Mouse (Mus musculus) heart, adult 11 months (tissue): ENCODE measurements around the gene Serpina1b.
"Not testable (repeated sequence)": the region's sequence is repeated elsewhere in the genome, so short reads cannot be mapped to it uniquely, and the experiment has no call there.

Source experiments
- DNase-seq: peaks from one replicate; pipeline ENCODE4 v3.0.0; 2022

Serpina1b gene

GRCm38 (mm10) chr12:103830273-103830672 is at the start of gene Serpina1b:
Gene Serpina1b (minus strand): TSS chr12:103830373.
- peak; percentile 13 for DNase-seq

- not testable (repeated sequence) for DNase-seq
These were observed 36.7 kb upstream of the Serpina1b start for GRCm38 (mm10) chr12:103866873-103867272.

DNA sequence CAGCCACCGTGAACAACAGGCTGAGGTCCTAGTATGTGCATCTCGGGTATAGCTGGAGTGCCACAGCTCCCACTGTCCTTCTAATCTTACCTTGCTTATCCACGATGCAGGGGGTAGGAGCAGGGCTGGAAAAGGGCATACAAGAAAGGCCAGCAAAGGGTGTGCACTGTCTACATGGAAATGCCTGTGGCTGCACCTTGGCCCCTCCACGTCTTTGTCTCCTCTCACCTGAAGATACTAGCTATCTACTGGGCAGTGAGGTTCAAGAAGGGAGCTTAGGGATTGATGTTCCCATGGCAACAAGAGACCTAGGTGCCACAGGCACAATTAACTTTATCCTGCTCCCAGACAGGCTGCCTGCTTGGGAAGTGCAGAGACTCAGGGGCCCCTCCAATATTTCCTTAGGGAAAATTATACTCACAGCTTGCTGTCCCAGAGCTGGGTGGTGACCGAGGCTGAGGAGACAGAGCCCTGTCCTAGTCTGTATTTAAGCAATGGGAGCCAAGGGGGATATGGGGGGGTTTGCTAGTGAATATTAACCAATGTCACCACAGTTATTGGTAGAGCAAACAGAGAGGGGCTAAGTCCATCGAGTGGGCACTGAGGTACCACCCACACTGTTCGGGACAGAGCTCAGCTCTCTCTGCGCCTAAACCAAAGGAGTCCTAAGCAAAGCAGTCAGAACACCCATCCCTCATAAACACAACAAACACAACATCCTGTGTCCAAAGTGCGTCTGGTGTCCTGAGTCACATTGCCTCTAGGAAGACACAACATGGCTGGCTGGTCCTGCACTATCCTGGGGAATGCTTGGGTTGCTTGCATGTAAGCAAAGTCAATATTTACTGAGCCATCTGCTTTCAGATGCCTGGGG is 33.2 kb upstream of the Serpina1b start, which contains the start of gene Serpina1a:
Gene Serpina1a, minus strand, starts transcription at position 462 of the 874 bp plus-strand sequence.
- DNase-seq: not testable (repeated sequence)

- peak; percentile 90 for DNase-seq
These were observed 30.8 kb upstream of the Serpina1b start for GRCm38 (mm10) chr12:103860976-103861375.

DNA sequence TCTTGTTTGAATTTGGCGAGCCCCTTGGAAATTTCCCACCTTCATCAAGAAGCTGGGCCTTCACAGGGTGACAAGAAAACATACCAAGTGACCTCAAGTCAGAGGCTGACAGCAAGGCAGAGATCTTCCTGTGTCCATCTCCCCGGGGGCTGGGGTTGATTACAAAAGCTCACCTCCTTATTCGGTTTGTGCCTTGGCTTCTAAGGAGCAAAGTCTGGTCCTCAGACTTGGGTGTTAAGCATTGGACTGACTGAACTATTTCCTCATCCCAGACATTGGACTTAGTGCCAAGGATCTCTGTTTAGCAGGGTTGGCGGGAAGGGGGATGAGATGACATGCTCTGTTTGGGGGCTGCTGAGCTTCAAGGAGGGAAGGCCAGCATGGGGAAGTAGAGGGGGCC is 30.4 kb upstream of the Serpina1b start:
- peak; percentile 74 for DNase-seq

DNA sequence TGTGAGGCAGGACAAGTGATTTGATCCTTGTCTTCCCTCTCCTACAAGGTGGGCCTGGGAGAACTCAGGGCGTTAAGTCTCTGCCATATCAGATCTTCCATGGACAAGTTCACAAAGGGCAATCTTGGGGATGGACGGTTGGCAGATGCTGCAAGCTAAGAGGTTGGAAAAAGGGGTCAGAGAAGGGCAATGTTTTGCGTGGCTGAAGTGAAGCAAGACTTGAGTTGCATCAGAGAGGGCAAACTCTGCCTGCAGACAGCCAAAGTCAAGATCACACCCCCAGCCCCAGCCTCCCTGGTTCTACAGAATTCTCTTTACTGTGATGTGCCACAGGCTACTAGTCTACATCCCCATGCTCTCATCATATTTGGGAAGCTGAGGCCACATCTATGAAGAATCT is 29.4 kb upstream of the Serpina1b start:
- DNase-seq: peak; percentile 63

GRCm38 (mm10) chr12:103853032-103853431 is 22.9 kb upstream of the Serpina1b start:
- DNase-seq: peak; percentile 72

DNA sequence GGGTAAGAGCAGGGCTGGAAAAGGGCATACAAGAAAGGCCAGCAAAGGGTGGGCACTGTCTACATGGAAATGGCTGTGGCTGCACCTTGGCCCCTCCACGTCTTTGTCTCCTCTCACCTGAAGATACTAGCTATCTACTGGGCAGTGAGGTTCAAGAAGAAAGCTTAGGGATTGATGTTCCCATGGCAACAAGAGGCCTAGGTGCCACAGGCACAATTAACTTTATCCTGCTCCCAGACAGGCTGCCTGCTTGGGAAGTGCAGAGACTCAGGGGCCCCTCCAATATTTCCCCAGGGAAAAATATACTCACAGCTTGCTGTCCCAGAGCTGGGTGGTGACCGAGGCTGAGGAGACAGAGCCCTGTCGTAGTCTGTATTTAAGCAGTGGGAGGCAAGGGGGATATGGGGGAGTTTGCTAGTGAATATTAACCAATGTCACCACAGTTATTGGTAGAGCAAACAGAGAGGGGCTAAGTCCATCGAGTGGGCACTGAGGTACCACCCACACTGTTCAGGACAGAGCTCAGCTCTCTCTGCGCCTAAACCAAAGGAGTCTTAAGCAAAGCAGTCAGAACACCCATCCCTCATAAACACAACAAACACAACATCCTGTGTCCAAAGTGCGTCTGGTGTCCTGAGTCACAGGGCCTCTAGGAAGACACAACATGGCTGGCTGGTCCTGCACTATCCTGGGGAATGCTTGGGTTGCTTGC is 2.4 kb downstream of the Serpina1b start:
- DNase-seq: peak; percentile 48

GRCm38 (mm10) chr12:103823826-103824225 is 6.3 kb downstream of the Serpina1b start:
- peak; percentile 81 for DNase-seq

DNA sequence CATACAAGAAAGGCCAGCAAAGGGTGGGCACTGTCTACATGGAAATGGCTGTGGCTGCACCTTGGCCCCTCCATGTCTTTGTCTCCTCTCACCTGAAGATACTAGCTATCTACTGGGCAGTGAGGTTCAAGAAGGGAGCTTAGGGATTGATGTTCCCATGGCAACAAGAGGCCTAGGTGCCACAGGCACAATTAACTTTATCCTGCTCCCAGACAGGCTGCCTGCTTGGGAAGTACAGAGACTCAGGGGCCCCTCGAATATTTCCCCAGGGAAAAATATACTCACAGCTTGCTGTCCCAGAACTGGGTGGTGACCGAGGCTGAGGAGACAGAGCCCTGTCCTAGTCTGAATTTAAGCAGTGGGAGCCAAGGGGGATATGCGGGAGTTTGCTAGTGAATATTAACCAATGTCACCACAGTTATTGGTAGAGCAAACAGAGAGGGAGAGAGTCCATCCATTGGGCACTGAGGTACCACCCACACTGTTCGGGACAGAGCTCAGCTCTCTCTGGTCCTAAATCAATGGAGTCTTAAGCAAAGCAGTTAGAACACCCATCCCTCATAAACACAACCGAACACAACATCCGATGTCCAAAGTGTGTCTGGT is 56.8 kb downstream of the Serpina1b start, which contains the start of gene Serpina1d:
Gene Serpina1d, minus strand, starts transcription at position 347 of the 606 bp plus-strand sequence.
- not testable (repeated sequence) for DNase-seq

DNA sequence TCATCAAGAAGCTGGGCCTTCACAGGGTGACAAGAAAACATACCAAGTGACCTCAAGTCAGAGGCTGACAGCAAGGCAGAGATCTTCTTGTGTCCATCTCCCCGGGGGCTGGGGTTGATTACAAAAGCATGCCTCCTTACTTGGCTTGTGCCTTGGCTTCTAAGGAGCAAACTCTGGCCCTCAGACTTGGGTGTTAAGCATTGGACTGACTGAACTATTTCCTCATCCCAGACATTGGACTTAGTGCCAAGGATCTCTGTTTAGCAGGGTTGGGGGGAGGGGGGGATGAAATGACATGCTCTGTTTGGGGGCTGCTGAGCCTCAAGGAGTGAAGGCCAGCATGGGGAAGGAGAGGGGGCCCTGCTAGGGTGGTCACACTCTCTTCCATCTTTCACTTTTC is 59.6 kb downstream of the Serpina1b start:
- DNase-seq: not testable (repeated sequence)

- DNase-seq: not testable (repeated sequence)
These were observed 67.1 kb downstream of the Serpina1b start for GRCm38 (mm10) chr12:103763083-103763482.

DNA sequence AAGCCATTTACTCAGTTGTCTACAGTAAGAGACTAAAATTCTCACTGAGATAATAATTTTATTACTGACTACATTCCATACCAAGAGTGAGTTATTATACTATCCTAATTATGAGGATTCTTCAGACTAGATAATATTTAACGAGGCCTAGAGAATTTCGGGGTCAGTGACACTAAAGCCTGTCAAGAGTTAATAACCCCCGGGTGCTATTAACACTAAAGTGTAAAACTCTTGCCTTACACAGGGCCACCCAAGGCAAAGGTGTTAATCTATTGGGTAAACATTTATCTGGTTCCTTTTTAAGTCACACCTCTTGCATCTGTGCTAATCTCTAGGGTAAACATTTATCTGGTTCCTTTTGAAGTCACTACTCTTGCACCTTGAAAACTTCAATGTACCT is 69.9 kb downstream of the Serpina1b start:
- not testable (repeated sequence) for DNase-seq

DNA sequence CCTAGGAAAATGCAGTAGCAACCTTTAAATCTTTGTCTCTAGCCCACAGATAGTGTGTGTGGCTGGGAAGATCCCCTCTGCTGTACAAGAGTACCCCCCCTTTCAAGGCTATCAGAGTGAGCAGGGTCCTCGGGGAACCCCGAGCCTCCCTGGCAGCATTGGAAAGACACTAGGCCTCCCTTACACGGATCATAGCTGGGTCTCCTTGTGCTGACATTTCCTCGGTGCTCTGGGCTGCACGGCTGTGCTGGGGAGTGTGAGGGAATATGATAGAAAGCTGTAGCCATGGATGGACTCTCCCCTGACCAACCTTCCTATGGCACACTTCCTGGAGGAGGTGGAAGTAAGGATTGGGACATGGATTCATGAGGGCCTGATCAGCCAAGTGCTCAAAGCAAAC is 84.2 kb downstream of the Serpina1b start:
- DNase-seq: peak; percentile 80

GRCm38 (mm10) chr12:103737791-103738580 is 92.2 kb downstream of the Serpina1b start:
- peak; percentile 73 for DNase-seq

DNA sequence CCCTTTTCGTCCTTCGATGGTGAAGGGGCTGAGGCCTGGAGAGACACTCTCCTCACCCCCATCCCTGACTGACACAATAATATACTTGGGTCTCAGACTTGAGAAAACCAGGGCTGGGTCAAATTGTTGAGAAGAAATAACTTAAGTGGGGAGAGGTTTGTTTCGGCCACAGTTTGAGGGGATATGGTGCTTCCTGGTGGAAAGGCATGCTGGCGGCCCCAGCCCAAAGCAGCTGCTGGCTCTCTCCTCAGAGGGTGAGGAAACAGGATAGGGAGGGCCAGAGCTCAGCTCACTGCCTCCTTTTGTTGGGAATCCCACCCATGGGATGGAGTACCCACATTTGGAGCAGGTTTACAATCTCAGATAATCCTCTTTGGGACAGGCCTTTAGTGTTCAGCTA is 94.6 kb downstream of the Serpina1b start:
- peak; percentile 90 for DNase-seq

DNA sequence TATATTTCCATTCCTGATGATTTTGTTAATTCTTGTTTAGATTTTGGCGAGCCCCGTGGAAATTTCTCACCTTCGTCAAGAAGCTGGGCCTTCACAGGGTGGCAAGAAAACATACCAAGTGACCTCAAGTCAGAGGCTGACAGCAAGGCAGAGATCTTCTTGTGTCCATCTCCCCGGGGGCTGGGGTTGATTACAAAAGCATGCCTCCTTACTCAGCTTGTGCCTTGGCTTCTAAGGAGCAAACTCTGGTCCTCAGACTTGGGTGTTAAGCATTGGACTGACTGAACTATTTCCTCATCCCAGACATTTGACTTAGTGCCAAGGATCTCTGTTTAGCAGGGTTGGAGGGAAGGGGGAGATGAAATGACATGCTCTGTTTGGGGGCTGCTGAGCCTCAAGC is 95.1 kb downstream of the Serpina1b start:
- DNase-seq: peak; percentile 90

- no peak for DNase-seq
These were observed 118.6 kb downstream of the Serpina1b start for GRCm38 (mm10) chr12:103711537-103711936.

- DNase-seq: no peak
These were observed 119.8 kb downstream of the Serpina1b start for GRCm38 (mm10) chr12:103710405-103710804.

- DNase-seq: no peak
These were observed 124.1 kb downstream of the Serpina1b start for GRCm38 (mm10) chr12:103706113-103706512.

GRCm38 (mm10) chr12:103705547-103705946 is 124.6 kb downstream of the Serpina1b start:
- DNase-seq: no peak

- no peak for DNase-seq
These were observed 129.9 kb downstream of the Serpina1b start for GRCm38 (mm10) chr12:103700144-103700750.
